Mouse (Mus musculus): Measurements from ENCODE around the gene Vac14. TPM values are rescaled to one million over a fixed set of nuclear protein-coding genes. Genes with fewer than 3 reads are reported as not detected.

Gene Vac14
- polyA plus RNA-seq, 1 experiment: 31.6 TPM

GRCm38 (mm10) chr8:110755511-110756170 is 137.3 kb downstream of the Vac14 start:
- Histone ChIP-seq H3K27ac (ENCODE audit: insufficient read depth, low read length) (peak overlapping the region; percentile 8; the same call in 1 of the 2 replicates), H3K4me3 (ENCODE audit: low read depth, low read length) (0 out of 2 replicates have a peak overlapping the region, but pooled peaks have one; percentile 1), H3K9me3 (replicated peaks; ENCODE audit: control insufficient read depth, insufficient read depth, low read length, poor library complexity, severe bottlenecking) (no peaks in the 10 kb centered on the region), H3K4me1 (ENCODE audit: control insufficient read depth, insufficient read depth, low read length) (peaks cover 8% of the 10 kb centered on the region), H3K9ac (ENCODE audit: low read depth, poor library complexity, severe bottlenecking) (no peak overlapping the region), H3K36me3 (ENCODE audit: control insufficient read depth, insufficient read depth, low read length, poor library complexity, severe bottlenecking) (no peaks in the 10 kb centered on the region), H3K27me3 (ENCODE audit: control insufficient read depth, insufficient read depth, low read length, poor library complexity, severe bottlenecking) (no peaks in the 10 kb centered on the region)
- TF ChIP-seq CTCF (IDR thresholded peaks at IDR 0.05; ENCODE audit: low read depth, low read length) (no peak), EP300 (IDR thresholded peaks at IDR 0.05; ENCODE audit: insufficient read depth, low read depth, low read length) (no peak), POLR2A (IDR thresholded peaks at IDR 0.05; ENCODE audit: insufficient read depth, low read length) (no peak)

- H3K9ac ChIP-seq (ENCODE audit: low read depth, poor library complexity, severe bottlenecking): no peak overlapping the region
- peaks cover 8% of the 10 kb centered on the region for H3K4me1 ChIP-seq (ENCODE audit: control insufficient read depth, insufficient read depth, low read length)
- no peaks in the 10 kb centered on the region for H3K9me3 ChIP-seq (replicated peaks; ENCODE audit: control insufficient read depth, insufficient read depth, low read length, poor library complexity, severe bottlenecking)
- no peaks in the 10 kb centered on the region for H3K27me3 ChIP-seq (ENCODE audit: control insufficient read depth, insufficient read depth, low read length, poor library complexity, severe bottlenecking)
- H3K27ac ChIP-seq (ENCODE audit: insufficient read depth, low read length): peak overlapping the region; percentile 64
- TF ChIP-seq POLR2A (IDR thresholded peaks at IDR 0.05; ENCODE audit: insufficient read depth, low read length): no peak
- no peak for TF ChIP-seq CTCF (IDR thresholded peaks at IDR 0.05; ENCODE audit: low read depth, low read length)
- TF ChIP-seq EP300 (IDR thresholded peaks at IDR 0.05; ENCODE audit: insufficient read depth, low read depth, low read length): 0 out of 2 replicates have a peak, but pooled peaks have one; percentile 28
- H3K4me3 ChIP-seq (ENCODE audit: low read depth, low read length): no peak overlapping the region
- H3K36me3 ChIP-seq (ENCODE audit: control insufficient read depth, insufficient read depth, low read length, poor library complexity, severe bottlenecking): no peaks in the 10 kb centered on the region
Measured at GRCm38 (mm10) chr8:110756196-110756595, 137.8 kb downstream of the Vac14 start.

GRCm38 (mm10) chr8:110760280-110760940 is 142.0 kb downstream of the Vac14 start:
- Histone ChIP-seq H3K9me3 (replicated peaks; ENCODE audit: control insufficient read depth, insufficient read depth, low read length, poor library complexity, severe bottlenecking) (no peaks in the 10 kb centered on the region), H3K9ac (ENCODE audit: low read depth, poor library complexity, severe bottlenecking) (no peak overlapping the region), H3K27ac (ENCODE audit: insufficient read depth, low read length) (peak overlapping the region; percentile 28), H3K27me3 (ENCODE audit: control insufficient read depth, insufficient read depth, low read length, poor library complexity, severe bottlenecking) (no peaks in the 10 kb centered on the region), H3K4me1 (ENCODE audit: control insufficient read depth, insufficient read depth, low read length) (peaks cover 4% of the 10 kb centered on the region), H3K36me3 (ENCODE audit: control insufficient read depth, insufficient read depth, low read length, poor library complexity, severe bottlenecking) (no peaks in the 10 kb centered on the region), H3K4me3 (ENCODE audit: low read depth, low read length) (no peak overlapping the region)
- TF ChIP-seq EP300 (IDR thresholded peaks at IDR 0.05; ENCODE audit: insufficient read depth, low read depth, low read length): no peak
- no peak for TF ChIP-seq CTCF (IDR thresholded peaks at IDR 0.05; ENCODE audit: low read depth, low read length)
- TF ChIP-seq POLR2A (IDR thresholded peaks at IDR 0.05; ENCODE audit: insufficient read depth, low read length): no peak

- Histone ChIP-seq H3K4me1 (ENCODE audit: control insufficient read depth, insufficient read depth, low read length) (peaks cover 4% of the 10 kb centered on the region), H3K36me3 (ENCODE audit: control insufficient read depth, insufficient read depth, low read length, poor library complexity, severe bottlenecking) (no peaks in the 10 kb centered on the region), H3K27me3 (ENCODE audit: control insufficient read depth, insufficient read depth, low read length, poor library complexity, severe bottlenecking) (no peaks in the 10 kb centered on the region), H3K27ac (ENCODE audit: insufficient read depth, low read length) (peak overlapping the region; percentile 28; the same call in 1 of the 2 replicates), H3K4me3 (ENCODE audit: low read depth, low read length) (no peak overlapping the region), H3K9me3 (replicated peaks; ENCODE audit: control insufficient read depth, insufficient read depth, low read length, poor library complexity, severe bottlenecking) (no peaks in the 10 kb centered on the region), H3K9ac (ENCODE audit: low read depth, poor library complexity, severe bottlenecking) (no peak overlapping the region)
- TF ChIP-seq CTCF (IDR thresholded peaks at IDR 0.05; ENCODE audit: low read depth, low read length): no peak
- no peak for TF ChIP-seq EP300 (IDR thresholded peaks at IDR 0.05; ENCODE audit: insufficient read depth, low read depth, low read length)
- TF ChIP-seq POLR2A (IDR thresholded peaks at IDR 0.05; ENCODE audit: insufficient read depth, low read length): no peak
Measured at GRCm38 (mm10) chr8:110761185-110761584, 142.8 kb downstream of the Vac14 start.

- Histone ChIP-seq H3K27ac (ENCODE audit: insufficient read depth, low read length) (no peak overlapping the region), H3K4me3 (ENCODE audit: low read depth, low read length) (no peak overlapping the region), H3K27me3 (ENCODE audit: control insufficient read depth, insufficient read depth, low read length, poor library complexity, severe bottlenecking) (no peaks in the 10 kb centered on the region), H3K36me3 (ENCODE audit: control insufficient read depth, insufficient read depth, low read length, poor library complexity, severe bottlenecking) (no peaks in the 10 kb centered on the region), H3K4me1 (ENCODE audit: control insufficient read depth, insufficient read depth, low read length) (no peaks in the 10 kb centered on the region), H3K9me3 (replicated peaks; ENCODE audit: control insufficient read depth, insufficient read depth, low read length, poor library complexity, severe bottlenecking) (no peaks in the 10 kb centered on the region), H3K9ac (ENCODE audit: low read depth, poor library complexity, severe bottlenecking) (no peak overlapping the region)
- TF ChIP-seq CTCF (IDR thresholded peaks at IDR 0.05; ENCODE audit: low read depth, low read length) (no peak), POLR2A (IDR thresholded peaks at IDR 0.05; ENCODE audit: insufficient read depth, low read length) (no peak), EP300 (IDR thresholded peaks at IDR 0.05; ENCODE audit: insufficient read depth, low read depth, low read length) (no peak)
Measured at GRCm38 (mm10) chr8:110761988-110762387, 143.6 kb downstream of the Vac14 start.

- Histone ChIP-seq H3K4me3 (ENCODE audit: low read depth, low read length) (no peak overlapping the region), H3K9ac (ENCODE audit: low read depth, poor library complexity, severe bottlenecking) (no peak overlapping the region), H3K27ac (ENCODE audit: insufficient read depth, low read length) (no peak overlapping the region), H3K4me1 (ENCODE audit: control insufficient read depth, insufficient read depth, low read length) (no peaks in the 10 kb centered on the region), H3K27me3 (ENCODE audit: control insufficient read depth, insufficient read depth, low read length, poor library complexity, severe bottlenecking) (no peaks in the 10 kb centered on the region), H3K9me3 (replicated peaks; ENCODE audit: control insufficient read depth, insufficient read depth, low read length, poor library complexity, severe bottlenecking) (no peaks in the 10 kb centered on the region), H3K36me3 (ENCODE audit: control insufficient read depth, insufficient read depth, low read length, poor library complexity, severe bottlenecking) (no peaks in the 10 kb centered on the region)
- TF ChIP-seq CTCF (IDR thresholded peaks at IDR 0.05; ENCODE audit: low read depth, low read length) (no peak), POLR2A (IDR thresholded peaks at IDR 0.05; ENCODE audit: insufficient read depth, low read length) (no peak), EP300 (IDR thresholded peaks at IDR 0.05; ENCODE audit: insufficient read depth, low read depth, low read length) (no peak)
Measured at GRCm38 (mm10) chr8:110764671-110765070, 146.3 kb downstream of the Vac14 start.

All from ES-Bruce4 (cell line).